Mouse (Mus musculus) liver, embryonic 14.5 days (tissue): ENCODE measurements around the gene Fxn.

Source experiments
- CTCF ChIP-seq: IDR thresholded peaks from 2 replicates; pipeline ENCODE4 v1.5.1; 2016; ENCODE audit warnings: antibody characterized with exemption, low read depth, control low read depth
- EP300 ChIP-seq: IDR thresholded peaks from 2 replicates; pipeline ENCODE4 v1.6.1; 2016; ENCODE audit warnings: antibody characterized with exemption, low read depth

- TF ChIP-seq CTCF (no peak), EP300 (no peak)
These were observed 1.5 kb downstream of the Fxn start for GRCm38 (mm10) chr19:24278859-24279258.
